Mouse (Mus musculus): ENCODE measurements at regions not wholly inside any gene's neighbourhood (a gene's known extent, or its start where the extent isn't known, plus 50 kb on each side); places are given as distances from the start of the nearest gene placed in this dataset.
A peak's percentile ranks its signal among the peaks of the same experiment; 100 is the strongest.

DNA sequence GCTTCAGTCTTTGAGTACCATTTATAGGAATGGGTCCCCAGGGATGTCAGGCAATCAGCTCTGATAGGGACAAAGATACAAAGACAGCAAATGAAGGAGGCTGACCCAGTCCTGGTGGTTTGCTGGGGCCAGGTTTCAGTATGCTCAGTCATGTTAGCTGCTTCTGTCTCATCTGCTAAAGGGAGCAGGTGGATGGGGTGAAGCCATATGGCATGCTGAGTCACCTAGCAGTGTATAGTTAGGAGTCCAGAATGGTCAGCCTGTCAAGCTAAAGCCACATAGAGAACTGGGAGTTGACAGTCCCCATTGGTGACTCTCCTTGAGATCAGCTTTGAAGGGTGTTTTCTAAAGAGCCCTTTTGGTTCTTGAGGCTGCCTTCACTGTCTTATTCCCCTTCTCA lies 139.4 kb downstream of the Gm15262 start:
- no peak for ATAC-seq
- Histone ChIP-seq H3K4me3 (ENCODE audit: low read depth, low read length) (no peak overlapping the region), H3K36me3 (ENCODE audit: control insufficient read depth, insufficient read depth, low read length) (no peaks in the 10 kb centered on the region), H3K4me1 (ENCODE audit: control insufficient read depth, insufficient read depth, low read length) (no peaks in the 10 kb centered on the region), H3K4me2 (ENCODE audit: low read length) (no peak overlapping the region), H3K27ac (ENCODE audit: low read depth, low read length) (no peak overlapping the region), H3K9me3 (replicated peaks; ENCODE audit: control insufficient read depth, low read length) (no peaks in the 10 kb centered on the region), H3K9ac (ENCODE audit: low read length) (no peak overlapping the region), H3K27me3 (replicated peaks; ENCODE audit: control insufficient read depth, insufficient read depth, low read length) (no peaks in the 10 kb centered on the region)
- no peak for DNase-seq (ENCODE audit: low spot score)

DNA sequence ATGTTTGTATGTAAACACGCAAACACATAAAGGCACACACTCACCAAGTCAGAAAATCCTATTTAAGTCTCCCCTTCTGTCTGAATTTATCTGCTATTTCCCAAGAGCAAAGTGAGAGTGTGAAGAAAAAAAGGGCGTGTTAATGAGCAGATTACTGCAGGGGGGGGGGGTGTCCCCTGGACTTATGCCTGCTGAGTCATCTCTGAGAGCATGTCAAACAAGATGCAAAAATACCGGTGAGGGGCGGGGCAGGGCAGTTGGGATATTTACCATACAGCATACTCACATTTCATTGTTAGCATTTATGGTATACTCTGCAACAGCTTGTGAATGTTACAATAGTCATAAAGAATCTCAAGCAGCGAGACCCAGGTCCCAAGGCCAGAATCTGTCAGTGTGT lies 140.8 kb downstream of the Gm15262 start:
- no peaks in the 10 kb centered on the region for H3K9me3 ChIP-seq (replicated peaks; ENCODE audit: control insufficient read depth, low read length)
- no peak overlapping the region for H3K4me2 ChIP-seq (ENCODE audit: low read length)
- no peaks in the 10 kb centered on the region for H3K4me1 ChIP-seq (ENCODE audit: control insufficient read depth, insufficient read depth, low read length)
- H3K9ac ChIP-seq (ENCODE audit: low read length) = no peak overlapping the region
- no peak overlapping the region for H3K27ac ChIP-seq (ENCODE audit: low read depth, low read length)
- H3K36me3 ChIP-seq (ENCODE audit: control insufficient read depth, insufficient read depth, low read length) = no peaks in the 10 kb centered on the region
- DNase-seq (ENCODE audit: low spot score) = peak; percentile 6
- H3K4me3 ChIP-seq (ENCODE audit: low read depth, low read length) = no peak overlapping the region
- no peaks in the 10 kb centered on the region for H3K27me3 ChIP-seq (replicated peaks; ENCODE audit: control insufficient read depth, insufficient read depth, low read length)
- ATAC-seq = no peak
- WGBS = 66% methylated on average over 5 of the region's 5 CpGs

DNA sequence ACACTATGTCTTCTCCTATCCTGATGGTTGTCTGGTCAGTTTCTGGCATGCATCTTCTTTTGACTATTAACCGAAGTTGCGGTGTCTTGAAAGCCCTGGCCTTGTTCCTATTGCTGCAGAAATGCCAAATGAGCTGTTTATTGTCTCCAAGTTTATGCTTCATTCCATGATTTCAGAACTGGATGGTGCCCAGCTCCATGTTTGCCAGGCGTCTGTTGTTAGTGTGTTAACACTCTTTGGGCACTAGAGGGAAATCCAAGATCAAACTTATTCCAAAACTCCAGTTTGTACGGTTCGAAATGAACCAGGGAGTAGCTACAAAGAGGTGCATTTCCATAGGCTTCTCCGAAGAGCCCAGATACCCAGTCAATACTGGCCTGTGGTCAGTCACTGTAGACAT lies 148.1 kb downstream of the Gm15262 start:
- DNase-seq (ENCODE audit: low spot score) (peak; percentile 14), ATAC-seq (no peak)
- Histone ChIP-seq H3K27me3 (replicated peaks; ENCODE audit: control insufficient read depth, insufficient read depth, low read length) (no peaks in the 10 kb centered on the region), H3K4me3 (ENCODE audit: low read depth, low read length) (no peak overlapping the region), H3K4me2 (ENCODE audit: low read length) (no peak overlapping the region), H3K9ac (ENCODE audit: low read length) (no peak overlapping the region), H3K9me3 (replicated peaks; ENCODE audit: control insufficient read depth, low read length) (no peaks in the 10 kb centered on the region), H3K4me1 (ENCODE audit: control insufficient read depth, insufficient read depth, low read length) (no peaks in the 10 kb centered on the region), H3K27ac (ENCODE audit: low read depth, low read length) (no peak overlapping the region), H3K36me3 (ENCODE audit: control insufficient read depth, insufficient read depth, low read length) (no peaks in the 10 kb centered on the region)
- 75% methylated on average over 6 of the region's 6 CpGs for WGBS

Data from forebrain, embryonic 14.5 days (tissue).